Comparison of ENCODE assay signal across 12 mouse cellular contexts in genomic region chr2:38571971-38572601, GRCm38 (mm10).
DNase-seq lines count a peak whose midpoint lies in the region; ATAC-seq lines count a peak whose summit lies in the region.
"Had no signal": no experiment of that assay in that cellular context is flagged by ENCODE, and none has a peak within 500 bp of the region (broad histone marks: within the 10 kb centered on the region; RNA-seq: fewer than 3 reads in every experiment).

No protein-coding gene starts in this region.

- no peak overlapping the region for H3K4me3 ChIP-seq in hindbrain, embryonic 14.5 days (replicated peaks; ENCODE audit: low read length)
- no peak overlapping the region for H3K4me3 ChIP-seq in neural tube, embryonic 13.5 days
- H3K4me3 ChIP-seq: erythroblast, embryonic 14.5 days had no signal

- DNase-seq in gastrocnemius, adult 18-20 months (ENCODE audit: low spot score) = peak; percentile 81
- no peak for DNase-seq in gastrocnemius, postnatal 4 days (ENCODE audit: low spot score in 2 of 2)
- DNase-seq in cerebellum, postnatal 36 days = peak; percentile 67 to 69
- no peak for DNase-seq in hindbrain, embryonic 14.5 days (ENCODE audit: low spot score)
- DNase-seq in adrenal gland, adult (ENCODE audit: inconsistent age in 2 of 2, low spot score in 1 of 2) = no peak
- DNase-seq in adrenal gland, postnatal 14 days = no peak
- DNase-seq: liver; lung, postnatal 4 days; thymus, postnatal 4 days had no signal

- peak; percentile 34; the same call in 1 of the 2 replicates for ATAC-seq in hindbrain, embryonic 14.5 days (ENCODE audit: low FRiP score)
- ATAC-seq in neural tube, embryonic 13.5 days (ENCODE audit: low read depth) = peak; percentile 65; the same call in 1 of the 2 replicates
- ATAC-seq in erythroid progenitor cell, adult 5-6 weeks (replicated peaks; ENCODE audit: low FRiP score, poor library complexity, severe bottlenecking) = no peak

- peak overlapping the region; percentile 24; the same call in 1 of the 2 replicates for H3K9ac ChIP-seq in hindbrain, embryonic 14.5 days
- 0 out of 2 replicates have a peak overlapping the region, but pooled peaks have one; percentile 8 for H3K9ac ChIP-seq in neural tube, embryonic 13.5 days

- no peaks in the 10 kb centered on the region for H3K9me3 ChIP-seq in hindbrain, embryonic 14.5 days (ENCODE audit: control insufficient read depth, low read length)
- H3K9me3 ChIP-seq in neural tube, embryonic 13.5 days = no peaks in the 10 kb centered on the region

- H3K27ac ChIP-seq in hindbrain, embryonic 14.5 days = peak overlapping the region; percentile 71
- H3K27ac ChIP-seq in neural tube, embryonic 13.5 days (replicated peaks) = peak overlapping the region; percentile 35

- 0 out of 2 replicates have a peak, but pooled peaks cover 7% of the 10 kb centered on the region for H3K36me3 ChIP-seq in hindbrain, embryonic 14.5 days (replicated peaks; ENCODE audit: control insufficient read depth, insufficient read depth)
- peaks cover 27% of the 10 kb centered on the region; the same call in 1 of the 2 replicates for H3K36me3 ChIP-seq in neural tube, embryonic 13.5 days

- 52% methylated on average over 23 of the region's 23 CpGs for WGBS in hindbrain, embryonic 14.5 days
- 69% methylated on average over 23 of the region's 23 CpGs for WGBS in neural tube, embryonic 13.5 days

- H3K27me3 ChIP-seq in hindbrain, embryonic 14.5 days (ENCODE audit: control insufficient read depth, insufficient read depth, low read length) = no peaks in the 10 kb centered on the region
- no peaks in the 10 kb centered on the region for H3K27me3 ChIP-seq in neural tube, embryonic 13.5 days

- H3K4me1 ChIP-seq in hindbrain, embryonic 14.5 days (replicated peaks; ENCODE audit: control insufficient read depth, insufficient read depth, low read length) = peaks cover 12% of the 10 kb centered on the region
- H3K4me1 ChIP-seq in neural tube, embryonic 13.5 days (replicated peaks) = peaks cover 15% of the 10 kb centered on the region

- H3K4me2 ChIP-seq in hindbrain, embryonic 14.5 days (replicated peaks) = no peak overlapping the region
- H3K4me2 ChIP-seq in neural tube, embryonic 13.5 days = no peak overlapping the region

Comparison
In these comparisons a context has a peak if more than half of its experiments do, and no peak if none do; other contexts are left out.
1. DNase-seq: peak in gastrocnemius, adult 18-20 months (single experiment) and cerebellum, postnatal 36 days (2 of 2); none in gastrocnemius, postnatal 4 days (0 of 2), hindbrain, embryonic 14.5 days (single experiment), adrenal gland, adult (0 of 2) and adrenal gland, postnatal 14 days (single experiment).